Mouse (Mus musculus) left cerebral cortex, adult 9 months (tissue): Measurements from ENCODE around the gene Paf1.

Experiments
- DNase-seq, 2 experiments: peaks; one replicate each; pipeline ENCODE4 v3.0.0; 2022; ENCODE audit warnings: low spot score in 2 of 2

Paf1 gene

GRCm38 (mm10) chr7:28435660-28436259 lies 43.0 kb downstream of the Paf1 start:
- DNase-seq, result no peak

GRCm38 (mm10) chr7:28436271-28436904 lies 43.6 kb downstream of the Paf1 start:
- peak; percentile 100 for DNase-seq

- peak; percentile 62 to 88 for DNase-seq
Measured at GRCm38 (mm10) chr7:28436932-28437570, 44.3 kb downstream of the Paf1 start, which contains the start of gene Gmfg. Gene Gmfg, plus strand, starts transcription at chr7:28437447.

GRCm38 (mm10) chr7:28437964-28438363 lies 45.2 kb downstream of the Paf1 start:
- DNase-seq, result no peak

GRCm38 (mm10) chr7:28438771-28439170 lies 46.0 kb downstream of the Paf1 start:
- no peak for DNase-seq

GRCm38 (mm10) chr7:28440739-28441138 lies 48.0 kb downstream of the Paf1 start:
- DNase-seq, result no peak

- DNase-seq, result no peak
Measured at GRCm38 (mm10) chr7:28441776-28442485, 49.2 kb downstream of the Paf1 start.

- no peak for DNase-seq
Measured at GRCm38 (mm10) chr7:28442688-28443087, 49.9 kb downstream of the Paf1 start.

- DNase-seq, result no peak
Measured at GRCm38 (mm10) chr7:28444344-28444974, 51.7 kb downstream of the Paf1 start.

- peak in 1 of 2 experiments; percentile 79 for DNase-seq
Measured at GRCm38 (mm10) chr7:28446446-28446845, 53.7 kb downstream of the Paf1 start.

GRCm38 (mm10) chr7:28447101-28447830 lies 54.5 kb downstream of the Paf1 start:
- DNase-seq, result no peak

- DNase-seq, result no peak
Measured at GRCm38 (mm10) chr7:28447865-28448820, 55.4 kb downstream of the Paf1 start.
